Comparison of ENCODE assay signal across 8 mouse cellular contexts in the genomic region with DNA sequence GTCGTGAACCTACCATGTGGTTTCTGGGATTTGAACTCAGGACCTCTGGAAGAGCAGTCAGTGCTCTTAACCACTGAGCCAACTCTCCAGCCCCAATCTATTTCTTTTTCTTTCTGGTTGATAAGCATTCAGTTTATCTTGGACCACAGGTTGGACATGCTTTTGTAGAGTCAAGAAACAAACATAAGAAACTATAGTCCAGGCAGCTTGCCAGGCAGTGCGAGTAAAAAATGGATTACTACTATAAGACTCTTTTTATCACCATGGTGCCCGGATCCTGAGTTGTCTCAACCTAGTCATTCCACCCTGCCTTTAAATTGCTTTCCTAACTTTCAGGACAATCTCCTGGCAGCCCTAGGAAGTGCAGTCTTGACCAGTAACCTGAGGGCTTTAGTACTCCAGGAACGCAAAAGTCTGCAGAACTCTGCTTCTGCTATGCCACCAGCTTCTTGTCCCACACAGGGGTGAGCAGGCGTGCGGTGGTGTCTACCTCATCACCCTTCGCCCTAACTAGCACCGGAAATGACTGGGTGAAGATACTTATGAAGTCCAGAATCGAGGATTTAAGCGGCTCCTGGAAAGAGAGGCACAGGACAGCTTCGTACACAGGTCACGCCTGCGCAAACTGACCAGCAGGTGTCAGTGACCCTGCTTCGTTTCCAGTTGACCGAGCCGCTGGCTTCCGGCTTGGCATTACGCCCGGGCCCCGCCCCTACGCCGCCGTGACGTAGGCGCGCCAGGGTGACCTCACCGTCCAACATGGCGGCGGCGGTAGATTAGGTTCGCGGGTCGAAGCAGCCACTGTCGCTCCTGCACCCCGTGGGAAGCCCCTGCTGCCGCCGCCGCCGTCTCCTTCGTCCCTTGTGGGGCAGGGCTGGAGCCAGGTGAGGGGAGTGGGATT. TPM values are rescaled to one million over a fixed set of nuclear protein-coding genes. Genes with fewer than 3 reads are reported as not detected.
DNase-seq lines count a peak whose midpoint lies in the region; ATAC-seq and TF ChIP-seq lines count a peak whose summit lies in the region.

TSS of gene Bcl2l13 (plus strand) at position 739 of the 901 bp plus-strand sequence.

- WGBS in forebrain, embryonic 10.5 days: 6% methylated on average over 40 of the region's 40 CpGs
- WGBS in heart, embryonic 15.5 days: 3% methylated on average over 40 of the region's 40 CpGs
- whole genome bisulfite sequencing in liver, embryonic 14.5 days (ENCODE audit: insufficient replicate concordance): 1% methylated on average over 40 of the region's 40 CpGs
- WGBS in neural tube, embryonic 11.5 days: 5% methylated on average over 40 of the region's 40 CpGs
- 3% methylated on average over 40 of the region's 40 CpGs for WGBS in stomach, postnatal 0 days

- peak within 1 kb of the TSS; percentile 78 for H3K4me2 ChIP-seq in heart, embryonic 15.5 days
- peak within 1 kb of the TSS; percentile 79 for H3K4me2 ChIP-seq in liver, embryonic 14.5 days (ENCODE audit: low read depth)
- peak within 1 kb of the TSS; percentile 60 for H3K4me2 ChIP-seq in neural tube, embryonic 11.5 days (ENCODE audit: low read depth)
- peak within 1 kb of the TSS; percentile 69 for H3K4me2 ChIP-seq in stomach, postnatal 0 days (replicated peaks; ENCODE audit: low read depth)

- DNase-seq in CD4-positive, CD25-positive, alpha-beta regulatory T cell, adult 2 months (ENCODE audit: low read depth, low spot score): peak; percentile 94
- DNase-seq in forebrain, embryonic 10.5 days (ENCODE audit: extremely low spot score, low spot score): peak; percentile 97
- DNase-seq in kidney, postnatal 25 days: peak; percentile 96
- peak; percentile 85 for DNase-seq in liver, embryonic 14.5 days (ENCODE audit: low read depth in 3 of 3, low spot score in 3 of 3)
- DNase-seq in neural tube, embryonic 11.5 days (ENCODE audit: low spot score): peak; percentile 94
- DNase-seq in stomach, postnatal 0 days (ENCODE audit: low spot score): peak; percentile 96

- peak; percentile 49; the same call in 1 of the 2 replicates for TF ChIP-seq EP300 in liver, embryonic 14.5 days (IDR thresholded peaks at IDR 0.05; ENCODE audit: low read depth)
- TF ChIP-seq EP300 in stomach, postnatal 0 days (optimal IDR thresholded peaks at IDR 0.05): peak; percentile 35

- TF ChIP-seq CTCF in liver, embryonic 14.5 days (IDR thresholded peaks at IDR 0.05; ENCODE audit: low read depth): peak; percentile 80
- TF ChIP-seq CTCF in stomach, postnatal 0 days (IDR thresholded peaks at IDR 0.05; ENCODE audit: low read depth): peak; percentile 67

- H3K27me3 ChIP-seq in forebrain, embryonic 10.5 days (ENCODE audit: poor library complexity, severe bottlenecking): no peaks in the 10 kb centered on the region
- H3K27me3 ChIP-seq in heart, embryonic 15.5 days: no peaks in the 10 kb centered on the region
- no peaks in the 10 kb centered on the region for H3K27me3 ChIP-seq in liver, embryonic 14.5 days (ENCODE audit: control insufficient read depth, insufficient read depth, low read length)
- no peaks in the 10 kb centered on the region for H3K27me3 ChIP-seq in neural tube, embryonic 11.5 days (ENCODE audit: control insufficient read depth, insufficient read depth, low read length)
- H3K27me3 ChIP-seq in stomach, postnatal 0 days (ENCODE audit: control insufficient read depth, insufficient read depth, low read length): no peaks in the 10 kb centered on the region

- H3K4me1 ChIP-seq in brown adipose tissue, adult 24 weeks (ENCODE audit: control insufficient read depth, insufficient read depth, insufficient read length, low read length): peaks cover 5% of the 10 kb centered on the region; the same call in 1 of the 2 replicates
- peaks cover 18% of the 10 kb centered on the region for H3K4me1 ChIP-seq in forebrain, embryonic 10.5 days
- peaks cover 4% of the 10 kb centered on the region; the same call in 1 of the 2 replicates for H3K4me1 ChIP-seq in heart, embryonic 15.5 days (replicated peaks)
- peaks cover 47 to 49% of the 10 kb centered on the region in 2 experiments for H3K4me1 ChIP-seq in liver, embryonic 14.5 days (replicated peaks; ENCODE audit: control insufficient read depth in 2 of 2, insufficient read depth in 2 of 2, low read length in 1 of 2)
- H3K4me1 ChIP-seq in neural tube, embryonic 11.5 days (ENCODE audit: control insufficient read depth, insufficient read depth, low read length): peaks cover 3% of the 10 kb centered on the region
- no peaks in the 10 kb centered on the region for H3K4me1 ChIP-seq in stomach, postnatal 0 days (replicated peaks; ENCODE audit: control insufficient read depth, insufficient read depth)

- H3K4me3 ChIP-seq in brown adipose tissue, adult 24 weeks (ENCODE audit: insufficient read depth, low read depth, low read length): peak within 1 kb of the TSS; percentile 82
- H3K4me3 ChIP-seq in forebrain, embryonic 10.5 days: peak within 1 kb of the TSS; percentile 89
- peak within 1 kb of the TSS; percentile 89 for H3K4me3 ChIP-seq in heart, embryonic 15.5 days
- peak within 1 kb of the TSS; percentile 81 to 91 for H3K4me3 ChIP-seq in liver, embryonic 14.5 days (ENCODE audit: insufficient read depth in 1 of 2, low read depth in 2 of 2, low read length in 2 of 2)
- H3K4me3 ChIP-seq in neural tube, embryonic 11.5 days (ENCODE audit: low read depth, low read length): peak within 1 kb of the TSS; percentile 83
- H3K4me3 ChIP-seq in stomach, postnatal 0 days (ENCODE audit: low read depth, low read length): peak within 1 kb of the TSS; percentile 92

- peaks cover 22% of the 10 kb centered on the region for H3K36me3 ChIP-seq in forebrain, embryonic 10.5 days (replicated peaks)
- peaks cover 3% of the 10 kb centered on the region; the same call in 1 of the 2 replicates for H3K36me3 ChIP-seq in heart, embryonic 15.5 days
- no peaks in the 10 kb centered on the region; the same call in 1 of the 2 replicates for H3K36me3 ChIP-seq in liver, embryonic 14.5 days (replicated peaks; ENCODE audit: control insufficient read depth, insufficient read depth, low read depth)
- no peaks in the 10 kb centered on the region for H3K36me3 ChIP-seq in neural tube, embryonic 11.5 days (ENCODE audit: control insufficient read depth, insufficient read depth, low read length)
- no peaks in the 10 kb centered on the region for H3K36me3 ChIP-seq in stomach, postnatal 0 days (ENCODE audit: control insufficient read depth, insufficient read depth, low read length)

- H3K9me3 ChIP-seq in forebrain, embryonic 10.5 days: peaks cover 6% of the 10 kb centered on the region; the same call in 1 of the 2 replicates
- H3K9me3 ChIP-seq in heart, embryonic 15.5 days (replicated peaks): 0 out of 2 replicates have a peak, but pooled peaks cover 2% of the 10 kb centered on the region
- H3K9me3 ChIP-seq in liver, embryonic 14.5 days (ENCODE audit: control insufficient read depth, low read length): no peaks in the 10 kb centered on the region
- H3K9me3 ChIP-seq in neural tube, embryonic 11.5 days (ENCODE audit: control insufficient read depth, low read length): no peaks in the 10 kb centered on the region
- no peaks in the 10 kb centered on the region for H3K9me3 ChIP-seq in stomach, postnatal 0 days (ENCODE audit: control insufficient read depth, low read length)

- H3K27ac ChIP-seq in brown adipose tissue, adult 24 weeks (replicated peaks; ENCODE audit: low read depth, low read length): peak within 1 kb of the TSS; percentile 95
- H3K27ac ChIP-seq in forebrain, embryonic 10.5 days: peak within 1 kb of the TSS; percentile 99
- H3K27ac ChIP-seq in heart, embryonic 15.5 days: peak within 1 kb of the TSS; percentile 97
- H3K27ac ChIP-seq in liver, embryonic 14.5 days: peak within 1 kb of the TSS; percentile 87
- H3K27ac ChIP-seq in neural tube, embryonic 11.5 days (ENCODE audit: low read depth, low read length): peak within 1 kb of the TSS; percentile 79
- H3K27ac ChIP-seq in stomach, postnatal 0 days (replicated peaks): peak within 1 kb of the TSS; percentile 97

- peak within 1 kb of the TSS; percentile 94 for H3K9ac ChIP-seq in heart, embryonic 15.5 days
- peak within 1 kb of the TSS; percentile 86 for H3K9ac ChIP-seq in liver, embryonic 14.5 days (replicated peaks)
- peak within 1 kb of the TSS; percentile 70 for H3K9ac ChIP-seq in neural tube, embryonic 11.5 days (ENCODE audit: low read length)
- H3K9ac ChIP-seq in stomach, postnatal 0 days (ENCODE audit: low read length): peak within 1 kb of the TSS; percentile 99

- peak; percentile 92 for ATAC-seq in heart, embryonic 15.5 days (replicated peaks; ENCODE audit: insufficient number of reproducible peaks, insufficient read depth, low FRiP score, low read depth)
- peak; percentile 78 for ATAC-seq in liver, embryonic 14.5 days (ENCODE audit: insufficient read depth)
- peak; percentile 94 for ATAC-seq in neural tube, embryonic 11.5 days (ENCODE audit: insufficient read depth, low FRiP score, low TSS enrichment)
- peak; percentile 90 for ATAC-seq in stomach, postnatal 0 days (ENCODE audit: low FRiP score, low TSS enrichment)

RNA-seq across cellular contexts. Expression of gene Bcl2l13, which starts in this region (rescaled TPM):
- 56.4 and 68.8 TPM in 2 replicates for polyA plus RNA-seq in brown adipose tissue, adult 24 weeks (2012; ENCODE audit: insufficient read depth, insufficient read length, missing spikeins)
- 51.5 and 52.7 TPM in 2 replicates for polyA plus RNA-seq in forebrain, embryonic 10.5 days (2016; fragmentation: Nextera tagmentation; extraction: Ambion mirVana)
- 25.9 and 29.5 TPM in 2 replicates for polyA plus RNA-seq in heart, embryonic 15.5 days (2015; fragmentation: Nextera tagmentation; extraction: Ambion mirVana)
- polyA plus RNA-seq in liver, embryonic 14.5 days (2012; rRNA removed): 18.1 and 20.0 TPM in 2 replicates
- polyA plus RNA-seq in liver, embryonic 14.5 days (2014; fragmentation: Nextera tagmentation; extraction: Ambion mirVana): 28.6 and 34.6 TPM in 2 replicates
- 39.2 and 49.4 TPM in 2 replicates for polyA plus RNA-seq in neural tube, embryonic 11.5 days (2014; fragmentation: Nextera tagmentation; extraction: Ambion mirVana)
- polyA plus RNA-seq in stomach, postnatal 0 days (2015; fragmentation: Nextera tagmentation; extraction: Ambion mirVana): 18.4 and 18.5 TPM in 2 replicates

Comparison
In these comparisons a context has a peak if more than half of its experiments do, and no peak if none do; other contexts are left out.
1. Peak in every context shown above with its lines: DNase-seq, ATAC-seq, H3K4me3 ChIP-seq and H3K27ac ChIP-seq.